Mouse (Mus musculus): Measurements from ENCODE around the gene Timm50. TPM values are rescaled to one million over a fixed set of nuclear protein-coding genes. Genes with fewer than 3 reads are reported as not detected.
A peak's percentile ranks its signal among the peaks of the same experiment; 100 is the strongest.

The Timm50 gene
- polyA plus RNA-seq, 1 experiment from 2014 or later, result 136 TPM

DNA sequence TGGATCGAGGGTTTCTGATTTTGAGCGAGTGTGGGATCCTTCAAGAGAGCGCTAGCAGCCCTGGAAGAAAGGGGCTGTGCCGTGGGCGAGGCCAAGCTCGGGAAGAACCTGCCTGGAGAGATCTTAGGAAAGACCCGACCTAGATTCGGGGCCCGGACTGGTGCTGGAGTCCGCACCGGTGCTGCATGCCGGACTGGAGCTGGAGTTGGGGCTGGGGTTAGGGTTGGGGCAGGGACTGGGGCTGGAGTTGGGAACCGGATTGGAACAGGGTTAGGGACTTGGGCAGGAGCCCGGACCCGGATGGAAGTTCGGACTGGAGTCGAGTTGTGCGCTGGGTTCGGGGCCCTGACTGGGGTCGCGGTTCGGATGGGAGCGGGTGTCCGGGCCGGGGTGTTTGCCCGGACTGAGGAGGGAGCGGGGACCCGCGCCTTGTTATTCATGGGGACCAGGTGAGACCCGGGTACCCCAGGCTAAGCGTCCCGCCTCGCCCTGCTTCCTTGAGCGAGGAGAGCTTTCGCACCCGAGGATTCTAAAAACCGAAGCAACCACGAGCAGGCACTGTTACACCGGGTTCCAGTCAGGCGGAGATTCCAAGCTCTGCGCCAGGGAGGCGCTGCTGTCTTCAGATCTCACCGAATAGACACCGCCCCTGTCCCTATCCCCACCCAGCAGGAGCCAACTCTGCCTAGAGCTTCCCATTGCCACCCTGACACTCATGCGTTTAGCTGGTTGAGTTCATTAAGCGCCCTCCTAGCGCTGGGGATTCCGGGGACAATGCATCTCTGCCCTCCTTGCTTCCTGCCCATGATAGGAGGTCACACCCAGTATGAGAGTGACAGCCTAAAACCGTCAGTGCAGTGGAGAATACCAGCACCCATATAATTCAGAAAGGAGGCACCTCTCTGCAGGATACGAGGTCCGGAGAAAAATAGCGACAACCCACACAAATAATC, 21.0 kb downstream of the Timm50 start, which contains the start of gene Selenov:
Gene Selenov, minus strand, starts transcription at position 549 of the 953 bp plus-strand sequence.
- WGBS, result 1% methylated on average over 52 of the region's 52 CpGs
- Histone ChIP-seq H3K27ac (replicated peaks; ENCODE audit: low read depth, low read length) (no peak within 1 kb of the TSS), H3K36me3 (ENCODE audit: control insufficient read depth, insufficient read depth, low read length) (no peaks in the 10 kb centered on the region), H3K9ac (replicated peaks; ENCODE audit: low read length) (peak within 1 kb of the TSS; percentile 26; the same call in 1 of the 2 replicates), H3K9me3 (ENCODE audit: control insufficient read depth, low read length) (no peaks in the 10 kb centered on the region), H3K4me2 (ENCODE audit: low read length) (peak within 1 kb of the TSS; percentile 50), H3K4me1 (ENCODE audit: control insufficient read depth, insufficient read depth, low read length) (peaks cover 7% of the 10 kb centered on the region; the same call in 1 of the 2 replicates), H3K27me3 (ENCODE audit: control insufficient read depth, insufficient read depth, low read length) (peaks cover 20% of the 10 kb centered on the region), H3K4me3 (replicated peaks; ENCODE audit: low read depth, low read length) (peak within 1 kb of the TSS; percentile 19)
- peak; percentile 69 for DNase-seq
- ATAC-seq (ENCODE audit: low FRiP score, low TSS enrichment), result peak; percentile 31; the same call in 1 of the 2 replicates

DNA sequence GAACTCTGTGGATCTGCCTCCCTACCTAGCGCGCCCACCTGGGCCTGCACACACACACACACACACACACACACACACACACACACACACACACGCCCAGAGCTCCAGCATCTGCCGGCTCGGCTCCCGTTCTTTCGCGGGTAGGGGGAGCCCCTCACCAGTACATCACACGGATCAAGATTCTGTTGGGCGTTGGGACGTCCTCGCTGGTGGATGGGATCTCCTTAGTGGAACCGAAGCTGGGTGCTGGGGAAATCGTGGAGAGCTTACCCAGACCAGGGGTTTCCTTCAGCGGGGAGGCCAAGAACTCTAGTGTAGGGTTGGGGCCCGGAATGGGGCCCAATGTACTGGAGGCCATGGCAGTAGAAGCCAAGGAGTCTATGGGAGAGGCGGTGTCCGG, 21.7 kb downstream of the Timm50 start:
- Histone ChIP-seq H3K36me3 (ENCODE audit: control insufficient read depth, insufficient read depth, low read length) (no peaks in the 10 kb centered on the region), H3K27ac (replicated peaks; ENCODE audit: low read depth, low read length) (no peak overlapping the region), H3K9ac (replicated peaks; ENCODE audit: low read length) (peak overlapping the region; percentile 26; the same call in 1 of the 2 replicates), H3K4me3 (replicated peaks; ENCODE audit: low read depth, low read length) (peak overlapping the region; percentile 19; the same call in 1 of the 2 replicates), H3K27me3 (ENCODE audit: control insufficient read depth, insufficient read depth, low read length) (peaks cover 20% of the 10 kb centered on the region), H3K4me1 (ENCODE audit: control insufficient read depth, insufficient read depth, low read length) (peaks cover 7% of the 10 kb centered on the region; the same call in 1 of the 2 replicates), H3K9me3 (ENCODE audit: control insufficient read depth, low read length) (no peaks in the 10 kb centered on the region), H3K4me2 (ENCODE audit: low read length) (peak overlapping the region; percentile 50)
- WGBS, result 1% methylated on average over 18 of the region's 18 CpGs
- DNase-seq (peak; percentile 61), ATAC-seq (ENCODE audit: low FRiP score, low TSS enrichment) (no peak)

DNA sequence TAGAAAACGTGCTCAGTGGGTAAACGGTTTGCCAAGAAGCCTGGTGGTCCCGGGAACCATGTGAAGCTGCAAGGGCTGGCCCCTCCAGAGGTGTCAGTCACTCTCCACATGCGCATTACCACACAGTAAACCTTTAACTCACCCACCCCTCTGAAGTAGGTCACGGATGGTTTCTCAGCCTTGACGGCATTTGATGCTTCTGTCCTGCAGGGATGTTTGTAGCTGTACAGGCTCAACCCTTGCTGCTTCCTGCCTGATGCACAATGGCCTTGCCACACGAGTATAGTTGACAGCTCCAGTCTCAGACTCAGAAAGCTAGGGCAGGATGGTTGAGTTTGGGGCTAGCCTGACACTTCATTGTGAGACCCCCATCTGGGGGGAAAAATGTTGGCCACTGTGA, 31.2 kb downstream of the Timm50 start:
- H3K9me3 ChIP-seq (ENCODE audit: control insufficient read depth, low read length), result no peaks in the 10 kb centered on the region
- H3K4me2 ChIP-seq (ENCODE audit: low read length), result no peak overlapping the region
- H3K4me1 ChIP-seq (ENCODE audit: control insufficient read depth, insufficient read depth, low read length), result peaks cover 19% of the 10 kb centered on the region
- H3K27me3 ChIP-seq (ENCODE audit: control insufficient read depth, insufficient read depth, low read length), result no peaks in the 10 kb centered on the region
- WGBS, result 74% methylated on average over 7 of the region's 7 CpGs
- H3K27ac ChIP-seq (replicated peaks; ENCODE audit: low read depth, low read length), result no peak overlapping the region
- no peak overlapping the region for H3K4me3 ChIP-seq (replicated peaks; ENCODE audit: low read depth, low read length)
- H3K36me3 ChIP-seq (ENCODE audit: control insufficient read depth, insufficient read depth, low read length), result no peaks in the 10 kb centered on the region
- DNase-seq (no peak), ATAC-seq (ENCODE audit: low FRiP score, low TSS enrichment) (no peak)
- H3K9ac ChIP-seq (replicated peaks; ENCODE audit: low read length), result no peak overlapping the region

DNA sequence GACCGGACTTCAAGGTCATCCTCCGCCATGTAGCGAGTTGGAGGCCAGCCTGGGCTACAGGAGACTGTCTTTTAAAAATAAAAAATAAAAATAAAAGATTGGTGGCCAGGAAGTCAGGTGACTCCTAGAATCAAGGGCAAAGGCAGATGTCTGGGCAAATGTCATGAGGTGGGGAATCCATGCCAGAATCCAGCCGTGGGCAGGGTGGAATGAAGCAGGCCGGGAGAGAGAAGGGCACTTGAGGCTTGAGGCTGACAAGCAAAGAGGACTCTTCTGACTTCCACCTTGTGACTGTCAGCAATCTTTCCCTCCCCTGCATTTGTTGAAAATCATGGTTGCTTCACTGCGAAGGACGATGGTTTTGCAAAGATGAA, 33.6 kb downstream of the Timm50 start:
- H3K9ac ChIP-seq (replicated peaks; ENCODE audit: low read length), result peak overlapping the region; percentile 95
- no peaks in the 10 kb centered on the region for H3K27me3 ChIP-seq (ENCODE audit: control insufficient read depth, insufficient read depth, low read length)
- no peak for ATAC-seq (ENCODE audit: low FRiP score, low TSS enrichment)
- 85% methylated on average over 7 of the region's 7 CpGs for WGBS
- no peaks in the 10 kb centered on the region for H3K9me3 ChIP-seq (ENCODE audit: control insufficient read depth, low read length)
- no peak for DNase-seq
- H3K4me3 ChIP-seq (replicated peaks; ENCODE audit: low read depth, low read length), result peak overlapping the region; percentile 62
- 0 out of 2 replicates have a peak, but pooled peaks cover 3% of the 10 kb centered on the region for H3K36me3 ChIP-seq (ENCODE audit: control insufficient read depth, insufficient read depth, low read length)
- H3K4me1 ChIP-seq (ENCODE audit: control insufficient read depth, insufficient read depth, low read length), result peaks cover 19% of the 10 kb centered on the region
- H3K4me2 ChIP-seq (ENCODE audit: low read length), result peak overlapping the region; percentile 76
- peak overlapping the region; percentile 90 for H3K27ac ChIP-seq (replicated peaks; ENCODE audit: low read depth, low read length)

DNA sequence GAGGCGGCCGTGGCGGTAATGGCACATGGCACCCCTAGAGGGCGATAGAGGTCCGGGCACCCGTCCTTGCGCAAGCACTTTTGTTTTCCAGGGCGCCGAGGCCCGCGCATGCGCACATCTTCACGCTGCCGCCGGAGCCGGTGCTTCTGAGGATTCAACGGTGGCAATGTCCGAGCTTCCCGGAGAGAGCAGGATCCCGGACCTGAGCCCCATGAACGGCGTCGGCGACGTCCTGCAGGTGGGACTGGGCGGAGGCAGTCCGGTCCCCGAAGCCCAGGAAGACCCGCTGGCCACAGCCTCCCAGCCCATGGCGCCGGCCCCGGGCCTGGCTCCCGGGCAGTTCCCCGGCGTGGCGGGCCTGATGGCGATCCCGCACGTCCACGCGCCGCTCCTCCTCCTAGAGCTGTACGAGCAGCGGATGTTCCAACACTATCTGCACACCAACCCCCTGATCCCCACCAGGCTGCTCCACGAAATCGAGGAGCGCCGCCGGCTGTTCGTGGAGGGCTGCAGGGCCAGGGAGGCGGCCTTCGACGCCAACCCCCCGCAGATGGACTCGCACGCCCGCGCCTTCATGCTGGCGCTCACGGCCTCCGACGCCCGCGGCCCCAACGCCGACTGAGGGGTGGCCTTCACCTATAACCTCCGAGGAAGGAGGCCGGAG, 34.1 kb downstream of the Timm50 start, which contains the start of gene Eid2b:
Gene Eid2b, plus strand, starts transcription at position 125 of the 664 bp plus-strand sequence.
- peaks cover 19% of the 10 kb centered on the region for H3K4me1 ChIP-seq (ENCODE audit: control insufficient read depth, insufficient read depth, low read length)

DNA sequence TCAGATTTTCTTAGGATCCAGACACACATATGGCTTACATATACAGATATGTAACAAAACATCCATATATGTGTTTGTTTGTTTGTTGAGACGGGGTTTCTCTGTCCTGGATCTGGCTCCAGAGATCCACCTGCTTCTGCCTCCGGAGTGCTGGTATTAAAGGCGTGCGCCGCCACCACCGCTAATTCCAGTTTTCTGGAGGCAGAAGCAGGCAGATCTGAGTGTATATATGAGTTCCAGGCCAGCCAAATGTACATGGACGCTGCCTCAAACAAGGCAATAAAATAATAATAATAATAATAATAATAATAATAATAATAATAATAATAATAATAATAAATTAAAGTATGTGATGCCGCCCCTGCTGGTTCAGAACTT, 34.6 kb downstream of the Timm50 start:
- H3K27ac ChIP-seq (replicated peaks; ENCODE audit: low read depth, low read length), result no peak overlapping the region
- H3K27me3 ChIP-seq (ENCODE audit: control insufficient read depth, insufficient read depth, low read length), result no peaks in the 10 kb centered on the region
- H3K4me2 ChIP-seq (ENCODE audit: low read length), result no peak overlapping the region
- peaks cover 14% of the 10 kb centered on the region for H3K36me3 ChIP-seq (ENCODE audit: control insufficient read depth, insufficient read depth, low read length)
- 57% methylated on average over 8 of the region's 8 CpGs for WGBS
- H3K4me1 ChIP-seq (ENCODE audit: control insufficient read depth, insufficient read depth, low read length), result peaks cover 19% of the 10 kb centered on the region
- H3K9me3 ChIP-seq (ENCODE audit: control insufficient read depth, low read length), result no peaks in the 10 kb centered on the region
- H3K9ac ChIP-seq (replicated peaks; ENCODE audit: low read length), result no peak overlapping the region
- DNase-seq (no peak), ATAC-seq (ENCODE audit: low FRiP score, low TSS enrichment) (no peak)
- H3K4me3 ChIP-seq (replicated peaks; ENCODE audit: low read depth, low read length), result no peak overlapping the region

More for the DNA sequence above, 34.1 kb downstream of the Timm50 start, which contains the start of gene Eid2b:
- Histone ChIP-seq H3K27me3 (ENCODE audit: control insufficient read depth, insufficient read depth, low read length) (no peaks in the 10 kb centered on the region), H3K27ac (replicated peaks; ENCODE audit: low read depth, low read length) (peak within 1 kb of the TSS; percentile 90), H3K9ac (replicated peaks; ENCODE audit: low read length) (peak within 1 kb of the TSS; percentile 95), H3K9me3 (ENCODE audit: control insufficient read depth, low read length) (no peaks in the 10 kb centered on the region), H3K4me3 (replicated peaks; ENCODE audit: low read depth, low read length) (peak within 1 kb of the TSS; percentile 62), H3K4me2 (ENCODE audit: low read length) (peak within 1 kb of the TSS; percentile 76), H3K36me3 (ENCODE audit: control insufficient read depth, insufficient read depth, low read length) (peaks cover 8% of the 10 kb centered on the region)
- peak; percentile 77 for ATAC-seq (ENCODE audit: low FRiP score, low TSS enrichment)
- WGBS, result 2% methylated on average over 68 of the region's 68 CpGs
- peak; percentile 98 for DNase-seq

DNA sequence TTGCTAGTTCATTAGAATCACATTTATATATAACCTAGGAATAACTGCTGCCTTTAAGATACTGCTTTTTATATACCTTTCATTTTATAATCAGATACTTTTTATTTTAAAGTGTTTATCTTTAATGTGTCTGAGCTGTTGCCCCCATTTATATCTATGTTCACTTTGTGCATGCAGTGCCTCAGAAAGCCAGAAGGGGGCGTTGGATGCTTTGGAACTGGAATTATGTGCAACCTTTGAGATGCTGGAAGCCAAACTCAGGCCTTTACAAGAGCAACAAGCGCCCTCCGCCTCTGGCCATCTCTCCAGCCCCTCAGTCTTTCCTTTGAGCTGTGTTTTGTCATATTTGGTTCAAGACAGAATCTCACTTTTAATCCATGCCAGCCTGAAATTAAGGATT, 40.1 kb downstream of the Timm50 start:
- Histone ChIP-seq H3K4me1 (ENCODE audit: control insufficient read depth, insufficient read depth, low read length) (peaks cover 9% of the 10 kb centered on the region; the same call in 1 of the 2 replicates), H3K9me3 (ENCODE audit: control insufficient read depth, low read length) (no peaks in the 10 kb centered on the region), H3K27me3 (ENCODE audit: control insufficient read depth, insufficient read depth, low read length) (no peaks in the 10 kb centered on the region), H3K4me2 (ENCODE audit: low read length) (no peak overlapping the region), H3K27ac (replicated peaks; ENCODE audit: low read depth, low read length) (no peak overlapping the region), H3K4me3 (replicated peaks; ENCODE audit: low read depth, low read length) (no peak overlapping the region), H3K36me3 (ENCODE audit: control insufficient read depth, insufficient read depth, low read length) (peaks cover 14% of the 10 kb centered on the region), H3K9ac (replicated peaks; ENCODE audit: low read length) (no peak overlapping the region)
- DNase-seq (no peak), ATAC-seq (ENCODE audit: low FRiP score, low TSS enrichment) (no peak)
- WGBS, result 69% methylated on average over 3 of the region's 3 CpGs

DNA sequence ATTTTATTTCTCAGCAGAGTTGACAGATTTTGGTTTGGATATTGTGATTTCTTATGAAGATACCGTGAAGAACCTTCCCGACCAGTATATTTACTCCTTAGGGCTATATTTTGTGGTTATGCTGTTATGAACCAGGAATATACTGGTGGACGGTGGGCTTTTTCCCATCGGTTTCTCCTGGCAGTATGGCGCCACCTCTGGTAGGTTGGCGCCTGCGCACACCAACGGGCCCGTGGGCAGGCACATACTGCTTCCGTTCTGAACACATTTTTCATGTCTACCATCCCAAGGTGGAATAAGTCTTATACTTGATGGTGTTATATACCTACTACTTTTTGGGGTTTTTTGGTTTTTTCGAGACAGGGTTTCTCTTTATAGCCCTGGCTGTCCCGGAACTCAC, 42.5 kb downstream of the Timm50 start:
- no peak for DNase-seq

More for the DNA sequence above, 42.5 kb downstream of the Timm50 start:
- H3K27me3 ChIP-seq (ENCODE audit: control insufficient read depth, insufficient read depth, low read length), result no peaks in the 10 kb centered on the region
- peaks cover 9% of the 10 kb centered on the region; the same call in 1 of the 2 replicates for H3K4me1 ChIP-seq (ENCODE audit: control insufficient read depth, insufficient read depth, low read length)
- ATAC-seq (ENCODE audit: low FRiP score, low TSS enrichment), result no peak
- no peak overlapping the region for H3K9ac ChIP-seq (replicated peaks; ENCODE audit: low read length)
- H3K27ac ChIP-seq (replicated peaks; ENCODE audit: low read depth, low read length), result no peak overlapping the region
- H3K9me3 ChIP-seq (ENCODE audit: control insufficient read depth, low read length), result no peaks in the 10 kb centered on the region
- no peak overlapping the region for H3K4me3 ChIP-seq (replicated peaks; ENCODE audit: low read depth, low read length)
- H3K36me3 ChIP-seq (ENCODE audit: control insufficient read depth, insufficient read depth, low read length), result peaks cover 12% of the 10 kb centered on the region
- 96% methylated on average over 12 of the region's 12 CpGs for WGBS
- H3K4me2 ChIP-seq (ENCODE audit: low read length), result peak overlapping the region; percentile 92

Measured in midbrain, embryonic 14.5 days (tissue).